Mouse (Mus musculus): ENCODE measurements around the gene Prps1l3.
"Not testable (repeated sequence)": the region's sequence is repeated elsewhere in the genome, so short reads cannot be mapped to it uniquely, and the experiment has no call there.

The Prps1l3 gene

GRCm38 (mm10) chr12:57230192-57230706, at the start of gene Prps1l3, which contains the start of gene Mipol1:
TSS of gene Prps1l3 (plus strand) at chr12:57230412.
TSS of gene Mipol1 (plus strand) at chr12:57230427.
- DNase-seq: peak; percentile 85 to 89

- DNase-seq: no peak
Measured at GRCm38 (mm10) chr12:57184401-57185147, 45.6 kb upstream of the Prps1l3 start.

GRCm38 (mm10) chr12:57185475-57185874, 44.7 kb upstream of the Prps1l3 start:
- no peak for DNase-seq

- no peak for DNase-seq
Measured at GRCm38 (mm10) chr12:57186126-57186525, 44.1 kb upstream of the Prps1l3 start.

GRCm38 (mm10) chr12:57187032-57187431, 43.2 kb upstream of the Prps1l3 start:
- no peak for DNase-seq

GRCm38 (mm10) chr12:57194609-57195008, 35.6 kb upstream of the Prps1l3 start:
- DNase-seq: no peak

- no peak for DNase-seq
Measured at GRCm38 (mm10) chr12:57196286-57196607, 34.0 kb upstream of the Prps1l3 start.

- peak in 1 of 2 experiments; percentile 1 for DNase-seq
Measured at GRCm38 (mm10) chr12:57196608-57197362, 33.4 kb upstream of the Prps1l3 start.

- DNase-seq: no peak
Measured at GRCm38 (mm10) chr12:57197363-57198026, 32.7 kb upstream of the Prps1l3 start, which contains the start of gene Slc25a21. TSS of gene Slc25a21 (minus strand) at chr12:57197472.

GRCm38 (mm10) chr12:57198269-57198668, 31.9 kb upstream of the Prps1l3 start:
- no peak for DNase-seq

GRCm38 (mm10) chr12:57199427-57199826, 30.8 kb upstream of the Prps1l3 start:
- DNase-seq: no peak

- DNase-seq: no peak
Measured at GRCm38 (mm10) chr12:57201901-57202300, 28.3 kb upstream of the Prps1l3 start.

GRCm38 (mm10) chr12:57204276-57204851, 25.8 kb upstream of the Prps1l3 start:
- no peak for DNase-seq

GRCm38 (mm10) chr12:57211353-57212311, 18.6 kb upstream of the Prps1l3 start:
- DNase-seq: peak; percentile 41 to 45

- not testable (repeated sequence) for DNase-seq
Measured at GRCm38 (mm10) chr12:57212463-57212862, 17.7 kb upstream of the Prps1l3 start.

- DNase-seq: no peak
Measured at GRCm38 (mm10) chr12:57226411-57226810, 3.8 kb upstream of the Prps1l3 start.

GRCm38 (mm10) chr12:57227776-57228175, 2.4 kb upstream of the Prps1l3 start:
- no peak for DNase-seq

GRCm38 (mm10) chr12:57229703-57230102, 509 bp upstream of the Prps1l3 start:
- DNase-seq: no peak

- no peak for DNase-seq
Measured at GRCm38 (mm10) chr12:57231085-57231875, 1.1 kb downstream of the Prps1l3 start.

GRCm38 (mm10) chr12:57233386-57233785, 3.2 kb downstream of the Prps1l3 start:
- DNase-seq: no peak

Measured in thymus, adult 18-20 months (tissue).